Mouse (Mus musculus) adrenal gland, adult (tissue): ENCODE data around the gene Man2b1.
"Not testable (repeated sequence)": the region's sequence is repeated elsewhere in the genome, so short reads cannot be mapped to it uniquely, and the experiment has no call there.

ENCODE experiments used
- DNase-seq, 2 experiments: peaks; one replicate each; pipeline ENCODE4 v3.0.0; 2022 to 2023; ENCODE audit warnings: low spot score in 1 of 2; ENCODE audit not compliant: inconsistent age in 2 of 2

Gene Man2b1

GRCm38 (mm10) chr8:85073041-85073612 lies 9.9 kb upstream of the Man2b1 start:
- no peak for DNase-seq

- DNase-seq, result no peak
These were observed 8.9 kb upstream of the Man2b1 start for GRCm38 (mm10) chr8:85074167-85074566.

- no peak for DNase-seq
These were observed 8.5 kb upstream of the Man2b1 start for GRCm38 (mm10) chr8:85074617-85075016.

GRCm38 (mm10) chr8:85076001-85076400 lies 7.1 kb upstream of the Man2b1 start:
- DNase-seq, result peak; percentile 55 to 72

- peak; percentile 80 to 92 for DNase-seq
These were observed 6.1 kb upstream of the Man2b1 start for GRCm38 (mm10) chr8:85076993-85077392.

GRCm38 (mm10) chr8:85080214-85080531 lies 2.9 kb upstream of the Man2b1 start:
- DNase-seq, result peak in 1 of 2 experiments; percentile 87

- peak; percentile 63 to 89 for DNase-seq
These were observed 2.4 kb upstream of the Man2b1 start, which contains the start of gene Wdr83os for GRCm38 (mm10) chr8:85080532-85081215. Gene Wdr83os, plus strand, starts transcription at chr8:85080740.

GRCm38 (mm10) chr8:85081216-85081555 lies 1.9 kb upstream of the Man2b1 start, which contains the start of gene Wdr83:
Gene Wdr83, minus strand, starts transcription at chr8:85081306.
- no peak for DNase-seq

GRCm38 (mm10) chr8:85082169-85082568 lies 901 bp upstream of the Man2b1 start:
- DNase-seq, result not testable (repeated sequence)

GRCm38 (mm10) chr8:85084633-85085032 lies 1.6 kb downstream of the Man2b1 start:
- DNase-seq, result peak in 1 of 2 experiments; percentile 37

- DNase-seq, result peak in 1 of 2 experiments; percentile 44
These were observed 3.2 kb downstream of the Man2b1 start for GRCm38 (mm10) chr8:85086238-85086637.

- no peak for DNase-seq
These were observed 5.7 kb downstream of the Man2b1 start for GRCm38 (mm10) chr8:85088771-85089170.

- no peak for DNase-seq
These were observed 7.8 kb downstream of the Man2b1 start for GRCm38 (mm10) chr8:85090856-85091255.

GRCm38 (mm10) chr8:85091526-85092090 lies 8.5 kb downstream of the Man2b1 start:
- DNase-seq, result peak in 1 of 2 experiments; percentile 21

GRCm38 (mm10) chr8:85095051-85095450 lies 12.0 kb downstream of the Man2b1 start:
- DNase-seq, result no peak

GRCm38 (mm10) chr8:85095566-85095965 lies 12.5 kb downstream of the Man2b1 start:
- DNase-seq, result no peak

- DNase-seq, result no peak
These were observed 13.1 kb downstream of the Man2b1 start for GRCm38 (mm10) chr8:85096196-85096595.

GRCm38 (mm10) chr8:85096850-85097249 lies 13.8 kb downstream of the Man2b1 start:
- no peak for DNase-seq

GRCm38 (mm10) chr8:85100076-85100665 lies 17.1 kb downstream of the Man2b1 start:
- no peak for DNase-seq

- DNase-seq, result no peak
These were observed 30.2 kb downstream of the Man2b1 start for GRCm38 (mm10) chr8:85113241-85113640.

- DNase-seq, result no peak
These were observed 32.4 kb downstream of the Man2b1 start for GRCm38 (mm10) chr8:85115501-85115900.

- DNase-seq, result no peak
These were observed 33.9 kb downstream of the Man2b1 start for GRCm38 (mm10) chr8:85116984-85117383.
